Mouse (Mus musculus): ENCODE results near the gene Dchs1. TPM values are rescaled to one million over a fixed set of nuclear protein-coding genes. Genes with fewer than 3 reads are reported as not detected.

Gene Dchs1
- polyA plus RNA-seq, 1 experiment from 2014 or later, result 5.9 TPM

- ATAC-seq (ENCODE audit: extremely low read depth, insufficient number of reproducible peaks, low FRiP score, low TSS enrichment), result no peak
- H3K36me3 ChIP-seq, result peaks cover 31% of the 10 kb centered on the region
- no peaks in the 10 kb centered on the region for H3K27me3 ChIP-seq (replicated peaks)
- no peak overlapping the region for H3K27ac ChIP-seq (replicated peaks)
- peaks cover 19% of the 10 kb centered on the region for H3K4me1 ChIP-seq
- no peak overlapping the region for H3K9ac ChIP-seq
- H3K4me3 ChIP-seq, result no peak overlapping the region
- no peaks in the 10 kb centered on the region for H3K9me3 ChIP-seq
- no peak overlapping the region for H3K4me2 ChIP-seq
- 60% methylated on average over 2 of the region's 2 CpGs for WGBS
Observed at GRCm38 (mm10) chr7:105806716-105807115, 19.3 kb upstream of the Dchs1 start.

- ATAC-seq (ENCODE audit: extremely low read depth, insufficient number of reproducible peaks, low FRiP score, low TSS enrichment), result no peak
- H3K27me3 ChIP-seq (replicated peaks), result no peaks in the 10 kb centered on the region
- H3K4me2 ChIP-seq, result no peak overlapping the region
- no peak overlapping the region for H3K9ac ChIP-seq
- WGBS, result 75% methylated on average over 5 of the region's 5 CpGs
- no peaks in the 10 kb centered on the region for H3K9me3 ChIP-seq
- no peak overlapping the region for H3K27ac ChIP-seq (replicated peaks)
- peaks cover 31% of the 10 kb centered on the region for H3K36me3 ChIP-seq
- H3K4me1 ChIP-seq, result peaks cover 19% of the 10 kb centered on the region
- H3K4me3 ChIP-seq, result no peak overlapping the region
Observed at GRCm38 (mm10) chr7:105806125-105806524, 18.7 kb upstream of the Dchs1 start.

- peaks cover 16% of the 10 kb centered on the region for H3K36me3 ChIP-seq
- H3K4me3 ChIP-seq, result no peak overlapping the region
- H3K9me3 ChIP-seq, result no peaks in the 10 kb centered on the region
- no peak overlapping the region for H3K4me2 ChIP-seq
- H3K9ac ChIP-seq, result no peak overlapping the region
- 0 out of 2 replicates have a peak, but pooled peaks cover 8% of the 10 kb centered on the region for H3K4me1 ChIP-seq
- H3K27ac ChIP-seq (replicated peaks), result 0 out of 2 replicates have a peak overlapping the region, but pooled peaks have one; percentile 10
- no peaks in the 10 kb centered on the region for H3K27me3 ChIP-seq (replicated peaks)
- ATAC-seq (ENCODE audit: extremely low read depth, insufficient number of reproducible peaks, low FRiP score, low TSS enrichment), result no peak
Observed at GRCm38 (mm10) chr7:105803428-105803827, 16.0 kb upstream of the Dchs1 start.

- Histone ChIP-seq H3K36me3 (peaks cover 10% of the 10 kb centered on the region), H3K27me3 (replicated peaks) (no peaks in the 10 kb centered on the region), H3K4me2 (no peak overlapping the region), H3K9me3 (no peaks in the 10 kb centered on the region), H3K4me1 (0 out of 2 replicates have a peak, but pooled peaks cover 4% of the 10 kb centered on the region), H3K27ac (replicated peaks) (0 out of 2 replicates have a peak overlapping the region, but pooled peaks have one; percentile 29), H3K9ac (no peak overlapping the region), H3K4me3 (no peak overlapping the region)
- 30% methylated on average over 1 of the region's 1 CpGs for WGBS
- ATAC-seq (ENCODE audit: extremely low read depth, insufficient number of reproducible peaks, low FRiP score, low TSS enrichment), result no peak
Observed at GRCm38 (mm10) chr7:105802771-105803170, 15.3 kb upstream of the Dchs1 start.

GRCm38 (mm10) chr7:105802312-105802711 is 14.9 kb upstream of the Dchs1 start:
- Histone ChIP-seq H3K9ac (no peak overlapping the region), H3K36me3 (0 out of 2 replicates have a peak, but pooled peaks cover 5% of the 10 kb centered on the region), H3K4me2 (no peak overlapping the region), H3K27me3 (replicated peaks) (no peaks in the 10 kb centered on the region), H3K27ac (replicated peaks) (peak overlapping the region; percentile 24; the same call in 1 of the 2 replicates), H3K4me1 (0 out of 2 replicates have a peak, but pooled peaks cover 2% of the 10 kb centered on the region), H3K9me3 (no peaks in the 10 kb centered on the region), H3K4me3 (no peak overlapping the region)
- no peak for ATAC-seq (ENCODE audit: extremely low read depth, insufficient number of reproducible peaks, low FRiP score, low TSS enrichment)
- 45% methylated on average over 2 of the region's 2 CpGs for WGBS

GRCm38 (mm10) chr7:105796972-105797371 is 9.5 kb upstream of the Dchs1 start:
- H3K4me3 ChIP-seq, result no peak overlapping the region
- no peaks in the 10 kb centered on the region for H3K9me3 ChIP-seq
- H3K4me1 ChIP-seq, result no peaks in the 10 kb centered on the region
- H3K4me2 ChIP-seq, result no peak overlapping the region
- ATAC-seq (ENCODE audit: extremely low read depth, insufficient number of reproducible peaks, low FRiP score, low TSS enrichment), result no peak
- no peaks in the 10 kb centered on the region for H3K36me3 ChIP-seq
- H3K27me3 ChIP-seq (replicated peaks), result no peaks in the 10 kb centered on the region
- no peak overlapping the region for H3K9ac ChIP-seq
- H3K27ac ChIP-seq (replicated peaks), result no peak overlapping the region
- WGBS, result 68% methylated on average over 3 of the region's 3 CpGs

GRCm38 (mm10) chr7:105795759-105796366 is 8.4 kb upstream of the Dchs1 start:
- H3K4me2 ChIP-seq, result no peak overlapping the region
- no peak for ATAC-seq (ENCODE audit: extremely low read depth, insufficient number of reproducible peaks, low FRiP score, low TSS enrichment)
- no peak overlapping the region for H3K27ac ChIP-seq (replicated peaks)
- no peak overlapping the region for H3K9ac ChIP-seq
- WGBS, result 20% methylated on average over 7 of the region's 7 CpGs
- no peaks in the 10 kb centered on the region for H3K4me1 ChIP-seq
- H3K4me3 ChIP-seq, result no peak overlapping the region
- no peaks in the 10 kb centered on the region for H3K36me3 ChIP-seq
- no peaks in the 10 kb centered on the region for H3K27me3 ChIP-seq (replicated peaks)
- no peaks in the 10 kb centered on the region for H3K9me3 ChIP-seq

- H3K4me1 ChIP-seq, result no peaks in the 10 kb centered on the region
- H3K27ac ChIP-seq (replicated peaks), result no peak overlapping the region
- no peak overlapping the region for H3K4me3 ChIP-seq
- no peak overlapping the region for H3K9ac ChIP-seq
- no peak for ATAC-seq (ENCODE audit: extremely low read depth, insufficient number of reproducible peaks, low FRiP score, low TSS enrichment)
- no peak overlapping the region for H3K4me2 ChIP-seq
- WGBS, result 68% methylated on average over 7 of the region's 7 CpGs
- no peaks in the 10 kb centered on the region for H3K9me3 ChIP-seq
- H3K36me3 ChIP-seq, result no peaks in the 10 kb centered on the region
- peaks cover 6% of the 10 kb centered on the region for H3K27me3 ChIP-seq (replicated peaks)
Observed at GRCm38 (mm10) chr7:105793701-105794100, 6.2 kb upstream of the Dchs1 start.

- Histone ChIP-seq H3K36me3 (no peaks in the 10 kb centered on the region), H3K27ac (replicated peaks) (no peak overlapping the region), H3K4me1 (peaks cover 10% of the 10 kb centered on the region), H3K4me3 (no peak overlapping the region), H3K4me2 (no peak overlapping the region), H3K9ac (no peak overlapping the region), H3K9me3 (no peaks in the 10 kb centered on the region), H3K27me3 (replicated peaks) (peaks cover 19% of the 10 kb centered on the region)
- 71% methylated on average over 1 of the region's 1 CpGs for WGBS
- ATAC-seq (ENCODE audit: extremely low read depth, insufficient number of reproducible peaks, low FRiP score, low TSS enrichment), result no peak
Observed at GRCm38 (mm10) chr7:105791147-105791546, 3.7 kb upstream of the Dchs1 start.

GRCm38 (mm10) chr7:105786506-105787284 is 759 bp downstream of the Dchs1 start:
- H3K9ac ChIP-seq, result peak overlapping the region; percentile 92
- H3K36me3 ChIP-seq, result peaks cover 17% of the 10 kb centered on the region
- ATAC-seq (ENCODE audit: extremely low read depth, insufficient number of reproducible peaks, low FRiP score, low TSS enrichment), result no peak
- no peaks in the 10 kb centered on the region for H3K9me3 ChIP-seq
- H3K4me2 ChIP-seq, result peak overlapping the region; percentile 74
- WGBS, result 8% methylated on average over 20 of the region's 20 CpGs
- peak overlapping the region; percentile 79 for H3K4me3 ChIP-seq
- H3K27me3 ChIP-seq (replicated peaks), result peaks cover 19% of the 10 kb centered on the region
- H3K27ac ChIP-seq (replicated peaks), result peak overlapping the region; percentile 80
- H3K4me1 ChIP-seq, result peaks cover 39% of the 10 kb centered on the region

GRCm38 (mm10) chr7:105784556-105784955 is 2.9 kb downstream of the Dchs1 start:
- Histone ChIP-seq H3K9ac (peak overlapping the region; percentile 38; the same call in 1 of the 2 replicates), H3K4me3 (peak overlapping the region; percentile 4; the same call in 1 of the 2 replicates), H3K27ac (replicated peaks) (peak overlapping the region; percentile 31; the same call in 1 of the 2 replicates), H3K4me1 (peaks cover 49% of the 10 kb centered on the region), H3K27me3 (replicated peaks) (peaks cover 19% of the 10 kb centered on the region), H3K36me3 (peaks cover 35% of the 10 kb centered on the region), H3K9me3 (no peaks in the 10 kb centered on the region), H3K4me2 (peak overlapping the region; percentile 41)
- no peak for ATAC-seq (ENCODE audit: extremely low read depth, insufficient number of reproducible peaks, low FRiP score, low TSS enrichment)
- WGBS, result 35% methylated on average over 4 of the region's 4 CpGs
